Mouse (Mus musculus): ENCODE measurements around the gene App. TPM values are rescaled to one million over a fixed set of nuclear protein-coding genes. Genes with fewer than 3 reads are reported as not detected.

Gene App
- total and polyA plus RNA-seq, 2 experiments = 28.9 to 29.9 TPM

DNA sequence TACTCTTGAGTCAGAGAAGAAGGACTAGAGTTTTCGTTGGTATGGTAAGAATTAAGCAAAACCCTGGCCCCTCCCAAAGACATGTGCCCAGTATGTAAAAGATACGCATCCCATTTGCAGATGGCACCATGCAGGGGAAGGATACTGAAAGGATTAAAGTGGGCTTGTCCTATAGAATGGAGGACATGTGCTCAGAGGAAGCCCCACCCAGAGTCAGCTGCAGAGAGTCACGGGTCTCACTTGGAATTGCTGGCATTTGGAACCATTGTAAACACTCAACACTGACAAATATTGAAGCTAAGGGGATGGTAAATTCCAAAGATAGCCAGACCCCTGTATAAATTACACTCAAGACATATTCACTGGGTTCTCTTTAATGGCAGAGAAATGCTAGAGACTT is 7.1 kb upstream of the App start:
- 72% methylated on average over 3 of the region's 3 CpGs for WGBS

GRCm38 (mm10) chr16:85176666-85177065 is 3.1 kb upstream of the App start:
- H3K27me3 ChIP-seq (ENCODE audit: control insufficient read depth, insufficient read depth, low read length) = no peaks in the 10 kb centered on the region
- TF ChIP-seq CTCF (IDR thresholded peaks at IDR 0.05; ENCODE audit: low read depth, low read length) = no peak
- no peak for TF ChIP-seq POLR2A (IDR thresholded peaks at IDR 0.05; ENCODE audit: extremely low read depth, insufficient read depth, low read length)
- no peaks in the 10 kb centered on the region for H3K4me1 ChIP-seq (ENCODE audit: control insufficient read depth, insufficient read depth, low read length)
- no peak for DNase-seq (ENCODE audit: extremely low read depth, low read depth, low spot score)
- 26% methylated on average over 3 of the region's 3 CpGs for WGBS
- H3K36me3 ChIP-seq (ENCODE audit: control insufficient read depth, insufficient read depth, low read length) = no peaks in the 10 kb centered on the region
- H3K9ac ChIP-seq (ENCODE audit: low read depth, low read length) = no peak overlapping the region
- no peak overlapping the region for H3K27ac ChIP-seq (replicated peaks; ENCODE audit: insufficient read depth, low read depth, low read length)
- H3K4me3 ChIP-seq (ENCODE audit: insufficient read depth, low read depth, low read length) = no peak overlapping the region
- H3K79me2 ChIP-seq (ENCODE audit: control insufficient read depth, insufficient read depth, low read length) = no peaks in the 10 kb centered on the region

More for the DNA sequence above, 7.1 kb upstream of the App start:
- Histone ChIP-seq H3K36me3 (ENCODE audit: control insufficient read depth, insufficient read depth, low read length) (no peaks in the 10 kb centered on the region), H3K4me3 (ENCODE audit: insufficient read depth, low read depth, low read length) (no peak overlapping the region), H3K27ac (replicated peaks; ENCODE audit: insufficient read depth, low read depth, low read length) (no peak overlapping the region), H3K4me1 (ENCODE audit: control insufficient read depth, insufficient read depth, low read length) (no peaks in the 10 kb centered on the region), H3K79me2 (ENCODE audit: control insufficient read depth, insufficient read depth, low read length) (no peaks in the 10 kb centered on the region), H3K9ac (ENCODE audit: low read depth, low read length) (no peak overlapping the region), H3K27me3 (ENCODE audit: control insufficient read depth, insufficient read depth, low read length) (no peaks in the 10 kb centered on the region)
- DNase-seq (ENCODE audit: extremely low read depth, low read depth, low spot score) = no peak
- no peak for TF ChIP-seq POLR2A (IDR thresholded peaks at IDR 0.05; ENCODE audit: extremely low read depth, insufficient read depth, low read length)
- no peak for TF ChIP-seq CTCF (IDR thresholded peaks at IDR 0.05; ENCODE audit: low read depth, low read length)

GRCm38 (mm10) chr16:85172571-85173372 is 794 bp downstream of the App start:
- Histone ChIP-seq H3K9ac (ENCODE audit: low read depth, low read length) (peak overlapping the region; percentile 93), H3K27me3 (ENCODE audit: control insufficient read depth, insufficient read depth, low read length) (no peaks in the 10 kb centered on the region), H3K79me2 (ENCODE audit: control insufficient read depth, insufficient read depth, low read length) (peaks cover 6% of the 10 kb centered on the region; the same call in 1 of the 2 replicates), H3K4me1 (ENCODE audit: control insufficient read depth, insufficient read depth, low read length) (peaks cover 5% of the 10 kb centered on the region), H3K36me3 (ENCODE audit: control insufficient read depth, insufficient read depth, low read length) (no peaks in the 10 kb centered on the region), H3K4me3 (ENCODE audit: insufficient read depth, low read depth, low read length) (peak overlapping the region; percentile 73), H3K27ac (replicated peaks; ENCODE audit: insufficient read depth, low read depth, low read length) (peak overlapping the region; percentile 2; the same call in 1 of the 2 replicates)
- DNase-seq (ENCODE audit: extremely low read depth, low read depth, low spot score) = no peak
- TF ChIP-seq CTCF (IDR thresholded peaks at IDR 0.05; ENCODE audit: low read depth, low read length) (no peak), POLR2A (IDR thresholded peaks at IDR 0.05; ENCODE audit: extremely low read depth, insufficient read depth, low read length) (no peak)
- under 1% methylated on average over 68 of the region's 68 CpGs for WGBS

GRCm38 (mm10) chr16:85171976-85172570 is 1.5 kb downstream of the App start:
- Histone ChIP-seq H3K36me3 (ENCODE audit: control insufficient read depth, insufficient read depth, low read length) (no peaks in the 10 kb centered on the region), H3K79me2 (ENCODE audit: control insufficient read depth, insufficient read depth, low read length) (peaks cover 7% of the 10 kb centered on the region; the same call in 1 of the 2 replicates), H3K27me3 (ENCODE audit: control insufficient read depth, insufficient read depth, low read length) (no peaks in the 10 kb centered on the region), H3K4me1 (ENCODE audit: control insufficient read depth, insufficient read depth, low read length) (peaks cover 5% of the 10 kb centered on the region), H3K9ac (ENCODE audit: low read depth, low read length) (peak overlapping the region; percentile 93), H3K4me3 (ENCODE audit: insufficient read depth, low read depth, low read length) (peak overlapping the region; percentile 73), H3K27ac (replicated peaks; ENCODE audit: insufficient read depth, low read depth, low read length) (no peak overlapping the region; the same call in 1 of the 2 replicates)
- DNase-seq (ENCODE audit: extremely low read depth, low read depth, low spot score) = no peak
- 23% methylated on average over 10 of the region's 10 CpGs for WGBS
- TF ChIP-seq CTCF (IDR thresholded peaks at IDR 0.05; ENCODE audit: low read depth, low read length) = no peak
- no peak for TF ChIP-seq POLR2A (IDR thresholded peaks at IDR 0.05; ENCODE audit: extremely low read depth, insufficient read depth, low read length)

GRCm38 (mm10) chr16:85170826-85171510 is 2.6 kb downstream of the App start:
- H3K27ac ChIP-seq (replicated peaks; ENCODE audit: insufficient read depth, low read depth, low read length) = no peak overlapping the region
- no peak for DNase-seq (ENCODE audit: extremely low read depth, low read depth, low spot score)
- TF ChIP-seq POLR2A (IDR thresholded peaks at IDR 0.05; ENCODE audit: extremely low read depth, insufficient read depth, low read length) = no peak
- TF ChIP-seq CTCF (IDR thresholded peaks at IDR 0.05; ENCODE audit: low read depth, low read length) = no peak
- peaks cover 5% of the 10 kb centered on the region for H3K4me1 ChIP-seq (ENCODE audit: control insufficient read depth, insufficient read depth, low read length)
- H3K9ac ChIP-seq (ENCODE audit: low read depth, low read length) = no peak overlapping the region
- H3K27me3 ChIP-seq (ENCODE audit: control insufficient read depth, insufficient read depth, low read length) = no peaks in the 10 kb centered on the region
- no peaks in the 10 kb centered on the region for H3K36me3 ChIP-seq (ENCODE audit: control insufficient read depth, insufficient read depth, low read length)
- H3K79me2 ChIP-seq (ENCODE audit: control insufficient read depth, insufficient read depth, low read length) = peaks cover 7% of the 10 kb centered on the region; the same call in 1 of the 2 replicates
- no peak overlapping the region for H3K4me3 ChIP-seq (ENCODE audit: insufficient read depth, low read depth, low read length)
- 70% methylated on average over 19 of the region's 19 CpGs for WGBS

Data from liver, adult 2 months (tissue).